Mouse (Mus musculus) Patski (cell line): ENCODE data around the gene Kif1b. TPM values are rescaled to one million over a fixed set of nuclear protein-coding genes. Genes with fewer than 3 reads are reported as not detected.

Source experiments
- ATAC-seq: fragments of 100-300 bp; one replicate; pipeline ENCODE4 v1.8.0; 2021
- CTCF ChIA-PET: fragments of 350-600 bp; sonication (Branson Sonifier 250); formaldehyde crosslinking; loops from one replicate; lab custom pipeline; 2022; ENCODE audit warnings: inconsistent platforms; lab: Charles Lee
- POLR2A ChIA-PET: fragments of 350-600 bp; sonication (Branson Sonifier 250); formaldehyde crosslinking; loops from one replicate; lab custom pipeline; 2022; ENCODE audit warnings: antibody characterized with exemption, inconsistent platforms; lab: Charles Lee
- DNase-seq: peaks from one replicate; pipeline ENCODE4 v3.0.0-alpha.2; 2011; ENCODE audit warnings: low read depth, low spot score
- H3K27me3 ChIP-seq: fragments of 371-371 bp; one replicate; pipeline ENCODE4 v1.5.1; 2021
- CTCF ChIP-seq: fragments of 100-300 bp; IDR thresholded peaks from one replicate; pipeline ENCODE4 v1.5.1; 2021
- in situ Hi-C: fragments of 300-500 bp; cut with MboI; formaldehyde crosslinking; loops from 3 replicates; pipeline ENCODE4 v1.11.1; 2018; ENCODE audit warnings: low pct_unique_long_range_greater_than_20kb, mixed read lengths
- polyA plus RNA-seq: library from polyadenylated mRNA; unstranded; gene quantifications from one replicate; pipeline ENCODE4 v1.2.3, GENCODE M21; 2021

Gene Kif1b
- polyA plus RNA-seq, 1 experiment from 2014 or later, result 32.9 TPM

DNA sequence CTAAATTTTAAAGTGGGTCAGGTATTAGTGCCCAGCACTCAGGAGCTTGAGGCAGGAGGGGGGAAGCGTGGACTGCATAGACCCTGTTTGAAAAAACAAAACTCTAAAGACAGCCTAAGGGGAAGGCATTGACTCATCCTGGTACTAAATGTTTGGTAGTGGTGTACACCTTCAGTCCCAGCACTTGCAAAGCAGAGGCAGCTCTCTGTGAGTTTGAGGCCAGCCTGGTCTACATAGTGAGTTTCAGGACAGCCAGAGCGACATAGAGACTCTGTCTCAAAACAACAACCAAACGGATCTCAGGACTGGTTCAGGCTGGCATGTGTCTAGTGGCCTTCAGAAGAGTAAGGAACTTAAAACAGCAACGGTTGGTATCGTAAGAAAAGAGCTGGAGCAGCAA is 4.7 kb downstream of the Kif1b start:
- no peak for ATAC-seq

DNA sequence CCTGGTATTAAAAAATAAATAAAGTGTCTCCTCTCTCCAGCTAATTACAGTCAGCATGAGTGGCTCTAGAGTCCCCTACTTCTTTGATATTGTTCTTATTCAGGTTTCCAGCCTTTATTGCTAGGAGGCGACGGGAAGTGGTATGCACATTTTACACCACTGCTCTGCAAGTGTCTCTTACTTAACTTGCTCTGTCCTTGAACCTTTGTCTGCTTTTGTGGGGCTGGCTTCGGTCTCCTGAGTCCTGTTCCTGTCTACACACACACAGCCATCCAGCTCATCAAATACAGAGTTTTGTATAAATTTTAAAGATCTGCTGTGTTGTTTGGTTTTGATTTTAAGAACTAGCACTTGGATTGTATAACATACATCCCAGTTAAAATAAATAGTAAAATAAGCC is 5.4 kb downstream of the Kif1b start:
- ChIA-PET CTCF (no interaction called here), POLR2A (interaction anchor here (0.6 kb wide), 1 partner anchor 13 kb away, joined by 4 read pairs; no protein-coding TSS in a partner anchor)
- in situ Hi-C loops, result no loop called here
- no peak for DNase-seq
- no peaks in the 10 kb centered on the region for H3K27me3 ChIP-seq
- no peak for TF ChIP-seq CTCF
- ATAC-seq, result no peak

More for the DNA sequence above, 4.7 kb downstream of the Kif1b start:
- ChIA-PET POLR2A (interaction anchor here (0.6 kb wide), 1 partner anchor 14 kb away, joined by 4 read pairs; no protein-coding TSS in a partner anchor), CTCF (interaction anchor here (1.4 kb wide), 1 partner anchor 13 kb away, joined by 4 read pairs; no protein-coding TSS in a partner anchor)
- no peak for TF ChIP-seq CTCF
- no peak for DNase-seq
- no peaks in the 10 kb centered on the region for H3K27me3 ChIP-seq
- in situ Hi-C loops, result no loop called here

DNA sequence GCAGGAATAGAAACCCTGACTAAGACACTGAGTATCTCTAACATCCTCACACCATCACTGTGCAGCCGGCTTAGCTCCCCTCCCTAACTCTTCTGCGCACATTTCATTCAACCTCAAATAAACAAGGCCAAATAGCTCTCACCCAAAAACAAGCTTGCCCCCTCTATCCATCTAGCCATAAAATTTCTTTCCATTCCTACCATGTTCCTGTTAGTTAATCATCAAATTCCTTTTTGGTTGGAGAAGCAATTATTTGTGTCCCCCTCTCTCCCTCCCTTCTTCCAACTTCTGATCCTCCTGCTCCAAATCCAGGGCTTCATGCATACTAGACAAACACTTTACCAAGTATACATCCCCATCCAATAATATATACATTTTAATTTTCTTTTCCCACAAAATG is 11.0 kb downstream of the Kif1b start:
- H3K27me3 ChIP-seq, result no peaks in the 10 kb centered on the region
- ATAC-seq (no peak), DNase-seq (no peak)
- no peak for TF ChIP-seq CTCF
- in situ Hi-C loops, result no loop called here
- CTCF ChIA-PET, result no interaction called here
- POLR2A ChIA-PET, result interaction anchor here (0.5 kb wide), 1 partner anchor 41 kb away, joined by 4 read pairs; no protein-coding TSS in a partner anchor

- DNase-seq (no peak), ATAC-seq (no peak)
- TF ChIP-seq CTCF, result no peak
- ChIA-PET POLR2A (no interaction called here), CTCF (no interaction called here)
- in situ Hi-C loops, result no loop called here
- no peaks in the 10 kb centered on the region for H3K27me3 ChIP-seq
Measured at GRCm38 (mm10) chr4:149292984-149293383, 14.5 kb downstream of the Kif1b start.

GRCm38 (mm10) chr4:149291061-149291460 is 16.4 kb downstream of the Kif1b start:
- TF ChIP-seq CTCF, result no peak
- POLR2A ChIA-PET, result no interaction called here
- in situ Hi-C loops, result no loop called here
- ATAC-seq (no peak), DNase-seq (no peak)
- H3K27me3 ChIP-seq, result no peaks in the 10 kb centered on the region
- CTCF ChIA-PET, result no interaction called here

GRCm38 (mm10) chr4:149290157-149290750 is 17.2 kb downstream of the Kif1b start:
- ChIA-PET CTCF (interaction anchor here (1.5 kb wide), 1 partner anchor 13 kb away, joined by 4 read pairs; no protein-coding TSS in a partner anchor), POLR2A (no interaction called here)
- ATAC-seq (no peak), DNase-seq (no peak)
- no peaks in the 10 kb centered on the region for H3K27me3 ChIP-seq
- in situ Hi-C loops, result no loop called here
- TF ChIP-seq CTCF, result no peak

GRCm38 (mm10) chr4:149286287-149287137 is 21.0 kb downstream of the Kif1b start:
- no peaks in the 10 kb centered on the region for H3K27me3 ChIP-seq
- in situ Hi-C loops, result no loop called here
- POLR2A ChIA-PET, result interaction anchor here (1.0 to 1.1 kb wide), 2 partner anchors 16 to 18 kb away, joined by 3 read pairs; no protein-coding TSS in a partner anchor
- DNase-seq (no peak), ATAC-seq (no peak)
- TF ChIP-seq CTCF, result no peak
- CTCF ChIA-PET, result interaction anchor here (0.8 kb wide), 1 partner anchor 21 kb away, joined by 3 read pairs; no protein-coding TSS in a partner anchor

- no peak for ATAC-seq
- ChIA-PET POLR2A (interaction anchor here (1.0 kb wide), 1 partner anchor 15 kb away, joined by 3 read pairs; no protein-coding TSS in a partner anchor), CTCF (no interaction called here)
- no peak for DNase-seq
- in situ Hi-C loops, result no loop called here
- no peak for TF ChIP-seq CTCF
- H3K27me3 ChIP-seq, result no peaks in the 10 kb centered on the region
Measured at GRCm38 (mm10) chr4:149285691-149286090, 21.8 kb downstream of the Kif1b start.

DNA sequence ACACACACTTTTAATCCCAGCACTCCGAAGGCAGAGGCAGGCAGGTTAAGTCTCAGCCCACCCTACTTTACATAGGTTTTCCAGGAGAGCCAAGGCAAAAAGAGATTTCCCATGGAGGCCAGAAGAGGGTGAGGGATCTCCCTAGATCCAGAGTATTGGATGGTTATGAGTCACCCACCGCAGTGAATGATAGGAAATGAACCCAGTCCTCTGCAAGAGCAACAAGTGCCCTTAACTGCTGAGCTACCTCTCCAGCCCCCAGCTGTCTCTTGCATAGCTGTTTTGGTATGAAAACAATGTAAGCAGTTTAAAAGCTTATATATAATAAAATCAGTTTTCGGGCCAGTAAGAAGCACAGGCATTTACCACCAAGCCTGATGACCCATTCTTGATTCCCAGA is 24.5 kb downstream of the Kif1b start:
- no peak for TF ChIP-seq CTCF
- in situ Hi-C loops, result no loop called here
- H3K27me3 ChIP-seq, result no peaks in the 10 kb centered on the region
- CTCF ChIA-PET, result interaction anchor here (1.0 to 1.5 kb wide), 2 partner anchors 23 to 25 kb away, joined by 3 to 5 read pairs; partner anchors contain the start of gene Kif1b
- POLR2A ChIA-PET, result no interaction called here
- ATAC-seq, result peak; percentile 51
- peak; percentile 41 for DNase-seq

DNA sequence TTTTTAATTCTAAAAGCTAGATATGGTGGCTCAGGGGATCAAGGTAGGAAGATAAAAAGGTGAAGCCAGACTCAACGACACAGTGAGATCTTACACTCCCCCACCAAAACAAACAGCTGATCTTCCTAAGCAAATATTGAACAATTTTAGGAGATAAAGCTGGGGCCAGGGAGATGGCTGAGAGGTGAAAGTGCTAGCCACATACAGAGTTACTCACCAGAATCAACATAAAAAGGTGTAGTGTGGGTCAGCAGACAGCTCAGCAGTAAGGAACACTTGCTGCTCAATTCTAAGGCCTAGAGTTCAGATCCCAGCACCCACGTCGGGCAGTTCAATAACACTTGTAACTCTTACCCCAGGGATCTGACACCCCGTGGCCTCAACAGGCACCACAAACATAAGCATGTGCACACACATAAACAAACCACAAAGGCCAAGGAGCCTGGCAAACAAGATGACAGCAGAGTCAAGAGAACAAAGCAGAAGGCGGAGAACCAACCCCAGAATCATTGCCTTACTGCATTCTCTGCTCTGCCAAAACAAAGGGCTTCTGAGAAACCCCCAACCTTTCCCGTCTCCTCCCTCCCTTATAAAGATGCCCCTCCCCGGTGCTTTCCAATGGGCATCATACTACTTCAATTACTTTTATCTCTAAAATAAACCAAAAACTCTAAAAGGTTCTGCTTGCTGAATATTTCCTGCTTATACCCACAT is 25.3 kb downstream of the Kif1b start:
- DNase-seq (no peak), ATAC-seq (no peak)
- POLR2A ChIA-PET, result no interaction called here
- TF ChIP-seq CTCF, result no peak
- CTCF ChIA-PET, result interaction anchor here (1.3 kb wide), 1 partner anchor 16 kb away, joined by 4 read pairs; no protein-coding TSS in a partner anchor
- in situ Hi-C loops, result no loop called here
- no peaks in the 10 kb centered on the region for H3K27me3 ChIP-seq
